Mouse (Mus musculus) liver, postnatal 0 days (tissue): Measurements from ENCODE around the gene Poc1b. TPM values are rescaled to one million over a fixed set of nuclear protein-coding genes. Genes with fewer than 3 reads are reported as not detected.

Experiments used
- ATAC-seq: fragments of 200-750 bp; cut with Nextera tagmentation; 2 replicates; pipeline ENCODE4 v1.8.0; 2017; ENCODE audit warnings: mild to moderate bottlenecking, moderate library complexity
- DNase-seq: peaks from one replicate; pipeline ENCODE4 v3.0.0-alpha.2; 2016
- H3K27ac ChIP-seq: fragments of 300-500 bp; sonication (generic); 2 replicates; pipeline ENCODE4 v1.5.1; 2014; ENCODE audit warnings: antibody characterized with exemption, moderate library complexity, mild to moderate bottlenecking, low read depth
- H3K27me3 ChIP-seq: fragments of 300-500 bp; sonication (generic); 2 replicates; pipeline ENCODE4 v1.6.1; 2014; ENCODE audit warnings: low read length, control low read depth, mixed read lengths; ENCODE audit not compliant: insufficient read depth
- H3K36me3 ChIP-seq: fragments of 300-500 bp; sonication (generic); replicated peaks from 2 replicates; pipeline ENCODE4 v1.6.1; 2014; ENCODE audit warnings: mild to moderate bottlenecking, control low read depth, low read length, moderate library complexity, mixed read lengths; ENCODE audit not compliant: insufficient read depth
- H3K4me1 ChIP-seq: fragments of 300-500 bp; sonication (generic); 2 replicates; pipeline ENCODE4 v1.6.1; 2014; ENCODE audit warnings: antibody characterized with exemption, mild to moderate bottlenecking, control low read depth; ENCODE audit not compliant: insufficient read depth
- H3K4me2 ChIP-seq: fragments of 300-500 bp; sonication (generic); 2 replicates; pipeline ENCODE4 v1.6.1; 2014; ENCODE audit warnings: low read depth, mild to moderate bottlenecking, low read length, moderate library complexity, mixed read lengths
- H3K4me3 ChIP-seq: fragments of 300-500 bp; sonication (generic); 2 replicates; pipeline ENCODE4 v1.5.1; 2014; ENCODE audit warnings: low read depth, low read length
- H3K9ac ChIP-seq: fragments of 300-500 bp; sonication (generic); replicated peaks from 2 replicates; pipeline ENCODE4 v1.6.1; 2014; ENCODE audit warnings: mild to moderate bottlenecking, moderate library complexity
- H3K9me3 ChIP-seq: fragments of 300-500 bp; sonication (generic); 2 replicates; pipeline ENCODE4 v1.6.1; 2016; ENCODE audit warnings: mild to moderate bottlenecking, control low read depth, low read length, mixed read lengths
- CTCF ChIP-seq: sonication (generic); IDR thresholded peaks from 2 replicates; pipeline ENCODE4 v1.5.1; 2016; ENCODE audit warnings: antibody characterized with exemption, low read depth
- EP300 ChIP-seq: IDR thresholded peaks from 2 replicates; pipeline ENCODE4 v1.6.1; 2016; ENCODE audit warnings: antibody characterized with exemption, low read depth, mild to moderate bottlenecking
- WGBS: fragments of 180-500 bp; shearing (Covaris S2); extraction: QIAGEN DNeasy Blood & Tissue Kit; methylation state at CpG from one replicate; pipeline ENCODE4 v1.1.7; 2014; ENCODE audit not compliant: insufficient replicate concordance; 5-methylcytosine and 5-hydroxymethylcytosine counted together
- polyA plus RNA-seq: library from polyadenylated mRNA; unstranded; fragments of >200 nt; fragmentation: Nextera tagmentation; extraction: Ambion mirVana; gene quantifications from 2 replicates; pipeline ENCODE4 v1.2.1, GENCODE M21; 2015

The Poc1b gene
- polyA plus RNA-seq, 1 experiment from 2014 or later = 3.9 TPM

DNA sequence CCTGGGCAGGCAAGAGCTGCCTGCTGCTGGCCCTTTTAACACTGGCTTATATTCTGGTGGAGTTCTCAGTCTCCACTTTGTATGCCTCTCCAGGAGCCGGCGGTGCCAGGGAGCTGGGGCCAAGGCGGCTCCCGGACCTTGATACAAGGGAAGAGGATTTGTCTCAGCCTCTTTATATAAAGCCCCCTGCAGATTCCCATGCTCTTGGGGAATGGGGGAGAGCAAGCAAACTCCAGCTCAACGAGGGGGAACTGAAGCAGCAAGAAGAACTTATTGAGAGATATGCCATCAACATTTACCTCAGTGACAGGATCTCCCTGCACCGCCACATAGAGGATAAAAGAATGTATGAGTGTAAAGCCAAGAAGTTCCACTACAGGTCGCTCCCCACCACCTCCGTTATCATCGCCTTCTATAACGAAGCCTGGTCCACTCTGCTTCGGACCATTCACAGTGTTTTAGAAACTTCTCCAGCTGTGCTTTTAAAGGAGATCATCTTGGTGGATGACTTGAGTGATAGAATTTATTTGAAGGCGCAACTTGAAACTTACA is 1.7 kb downstream of the Poc1b start:
- DNase-seq = no peak
- Histone ChIP-seq H3K36me3 (peaks cover 2% of the 10 kb centered on the region; the same call in 1 of the 2 replicates), H3K27ac (peak overlapping the region; percentile 85; the same call in 1 of the 2 replicates)

DNA sequence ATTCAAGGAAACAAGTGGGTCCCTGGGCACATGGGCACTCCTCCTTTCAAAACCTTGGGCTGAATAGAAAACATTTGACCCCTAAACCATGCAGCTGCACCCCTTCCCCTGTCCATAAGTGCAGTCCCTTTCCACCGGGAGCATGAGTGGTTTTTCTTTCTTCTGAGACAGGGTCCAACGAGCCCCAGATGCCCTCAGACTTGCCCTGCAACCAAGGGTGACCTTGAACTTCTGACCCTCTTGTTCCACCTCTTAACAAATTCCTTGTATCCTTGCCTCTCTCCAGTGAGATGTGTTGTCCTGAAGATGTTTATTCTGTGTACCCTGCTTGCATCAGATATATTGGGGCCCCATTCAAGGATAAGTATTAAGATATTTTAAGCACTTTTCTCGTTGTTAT is 6.7 kb downstream of the Poc1b start:
- Histone ChIP-seq H3K4me2 (no peak overlapping the region), H3K27me3 (no peaks in the 10 kb centered on the region), H3K9me3 (no peaks in the 10 kb centered on the region), H3K36me3 (peaks cover 2% of the 10 kb centered on the region; the same call in 1 of the 2 replicates), H3K9ac (no peak overlapping the region), H3K27ac (no peak overlapping the region), H3K4me3 (no peak overlapping the region), H3K4me1 (peaks cover 11% of the 10 kb centered on the region)
- TF ChIP-seq CTCF (no peak), EP300 (no peak)
- no peak for ATAC-seq
- WGBS = 62% methylated on average over 3 of the region's 3 CpGs
- DNase-seq = no peak

More for the DNA sequence above, 1.7 kb downstream of the Poc1b start:
- peak overlapping the region; percentile 92 for H3K4me3 ChIP-seq
- H3K4me1 ChIP-seq = peaks cover 11% of the 10 kb centered on the region
- H3K9ac ChIP-seq = peak overlapping the region; percentile 85
- TF ChIP-seq CTCF (0 out of 2 replicates have a peak, but pooled peaks have one; percentile 9), EP300 (no peak)
- no peak for ATAC-seq
- no peaks in the 10 kb centered on the region for H3K27me3 ChIP-seq
- no peaks in the 10 kb centered on the region for H3K9me3 ChIP-seq
- 46% methylated on average over 12 of the region's 12 CpGs for WGBS
- H3K4me2 ChIP-seq = peak overlapping the region; percentile 96

DNA sequence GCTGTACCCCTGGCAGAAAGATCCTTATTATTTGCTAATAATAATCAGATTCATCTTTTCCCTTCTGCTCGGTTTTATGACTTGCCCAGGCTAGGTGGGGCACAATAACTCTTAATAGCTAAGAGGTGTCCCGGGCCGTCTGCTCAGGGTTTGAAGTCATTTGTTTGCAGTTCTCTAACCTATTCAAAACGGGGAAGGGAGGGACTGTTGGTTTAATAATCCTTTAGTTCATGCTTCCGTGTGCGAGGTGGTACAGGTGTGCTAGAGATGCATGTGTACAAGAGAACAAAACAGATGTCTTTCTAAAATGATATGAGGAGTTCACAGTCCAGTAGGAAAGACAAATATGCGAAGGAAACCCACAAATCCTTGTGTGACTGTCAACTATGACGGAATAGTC is 7.5 kb downstream of the Poc1b start:
- DNase-seq = no peak
- no peaks in the 10 kb centered on the region for H3K9me3 ChIP-seq
- no peak overlapping the region for H3K4me2 ChIP-seq
- ATAC-seq = no peak
- no peak overlapping the region for H3K9ac ChIP-seq
- 68% methylated on average over 8 of the region's 8 CpGs for WGBS
- TF ChIP-seq CTCF (no peak), EP300 (no peak)
- H3K27ac ChIP-seq = no peak overlapping the region
- H3K27me3 ChIP-seq = no peaks in the 10 kb centered on the region
- peaks cover 6% of the 10 kb centered on the region; the same call in 1 of the 2 replicates for H3K4me1 ChIP-seq
- H3K36me3 ChIP-seq = peaks cover 2% of the 10 kb centered on the region; the same call in 1 of the 2 replicates
- no peak overlapping the region for H3K4me3 ChIP-seq

DNA sequence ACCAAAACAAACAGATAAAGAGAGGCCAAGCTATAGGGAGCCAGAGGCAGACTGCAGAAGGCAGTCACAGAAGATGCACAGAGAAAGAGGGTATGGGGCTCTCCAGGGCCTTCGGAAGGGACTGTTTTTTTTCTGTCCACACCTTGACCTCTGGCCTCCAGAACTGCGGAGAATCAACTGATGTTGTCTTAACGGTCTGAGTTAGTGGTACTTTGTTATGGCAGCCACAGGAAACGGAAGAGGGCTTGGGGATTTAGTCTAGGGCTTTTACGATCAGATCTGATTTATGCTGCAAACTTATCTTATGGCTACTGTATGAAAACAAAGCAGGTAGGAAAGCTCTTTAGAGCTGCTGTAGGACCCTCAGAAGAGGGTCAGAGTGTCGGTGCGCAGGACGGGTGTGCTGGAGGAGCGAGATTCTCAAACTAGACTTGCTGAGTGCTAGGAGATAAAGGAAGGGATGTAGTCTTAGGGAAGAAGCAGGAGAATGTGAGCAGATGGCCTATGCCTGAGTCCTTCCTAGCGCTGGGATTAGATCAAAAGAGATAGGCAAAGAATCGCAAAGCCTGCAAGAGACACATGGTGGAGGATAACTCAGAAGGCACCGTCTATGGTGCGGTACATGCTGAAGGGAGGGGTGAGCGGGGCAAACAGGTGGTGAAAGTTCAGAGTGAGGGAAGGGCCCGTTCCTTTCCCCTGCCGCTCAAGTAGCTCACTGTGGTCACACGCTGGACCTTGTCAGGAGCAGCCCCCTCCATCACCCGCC is 8.8 kb downstream of the Poc1b start:
- no peak overlapping the region for H3K9ac ChIP-seq
- peaks cover 6% of the 10 kb centered on the region; the same call in 1 of the 2 replicates for H3K4me1 ChIP-seq
- WGBS = 52% methylated on average over 18 of the region's 18 CpGs
- no peak for TF ChIP-seq CTCF
- no peak for TF ChIP-seq EP300
- no peaks in the 10 kb centered on the region for H3K36me3 ChIP-seq
- no peak overlapping the region for H3K4me2 ChIP-seq
- H3K27ac ChIP-seq = no peak overlapping the region
- no peak for ATAC-seq
- no peak overlapping the region for H3K4me3 ChIP-seq
- no peak for DNase-seq
- H3K9me3 ChIP-seq = no peaks in the 10 kb centered on the region
- no peaks in the 10 kb centered on the region for H3K27me3 ChIP-seq

GRCm38 (mm10) chr10:99116237-99116632 is 9.4 kb downstream of the Poc1b start:
- Histone ChIP-seq H3K4me3 (no peak overlapping the region), H3K4me1 (peaks cover 6% of the 10 kb centered on the region; the same call in 1 of the 2 replicates), H3K27me3 (no peaks in the 10 kb centered on the region), H3K36me3 (no peaks in the 10 kb centered on the region), H3K9ac (no peak overlapping the region), H3K27ac (no peak overlapping the region), H3K4me2 (no peak overlapping the region), H3K9me3 (no peaks in the 10 kb centered on the region)
- TF ChIP-seq CTCF (no peak), EP300 (no peak)
- ATAC-seq (no peak), DNase-seq (no peak)
- WGBS = 77% methylated on average over 8 of the region's 8 CpGs

DNA sequence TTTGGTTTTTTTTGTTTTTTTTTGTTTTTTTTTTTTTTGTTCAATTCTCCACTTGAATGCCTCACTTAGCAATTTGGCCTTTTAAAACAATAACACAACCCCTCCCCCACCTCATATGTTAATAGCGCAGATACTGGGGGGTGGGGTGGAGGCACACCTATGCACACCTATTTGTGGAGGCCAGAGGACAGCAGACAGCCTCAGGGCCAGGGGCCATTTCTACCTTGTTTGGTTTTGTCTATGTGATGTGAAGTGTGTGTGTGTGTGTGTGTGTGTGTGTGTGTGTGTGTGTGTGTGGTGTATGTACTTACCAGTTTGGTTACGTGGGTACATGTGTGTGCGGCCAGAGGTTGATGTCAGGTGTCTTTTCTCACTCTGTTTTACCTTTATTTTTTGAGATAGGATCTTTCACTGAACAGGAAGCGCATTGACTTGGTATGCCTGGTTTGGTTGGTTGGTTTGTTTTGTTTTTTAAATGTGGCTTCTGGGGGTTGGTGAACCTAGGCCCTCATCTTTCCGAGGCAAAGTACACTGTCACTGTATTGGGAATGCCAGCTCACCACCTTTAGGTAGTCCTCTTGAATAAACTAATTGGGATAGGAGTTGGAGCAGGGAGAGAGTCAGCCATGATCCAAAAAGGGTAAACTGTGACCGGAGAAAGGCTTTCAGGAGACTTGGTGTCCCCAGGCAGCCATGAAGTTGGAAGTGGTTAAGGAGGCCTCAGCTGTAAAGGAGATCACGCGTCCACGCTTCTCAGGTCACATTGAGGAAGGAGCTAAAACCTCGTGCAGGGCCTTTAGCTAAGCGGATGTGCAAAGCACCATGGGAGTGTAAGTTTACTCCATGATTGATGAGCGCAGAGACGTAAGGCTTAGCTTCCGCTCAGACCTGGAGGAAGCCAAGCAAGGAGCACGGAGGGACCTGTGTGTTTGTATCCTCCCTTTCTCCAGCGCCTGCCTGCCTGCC is 10.1 kb downstream of the Poc1b start:
- ATAC-seq (no peak), DNase-seq (no peak)
- no peak overlapping the region for H3K4me3 ChIP-seq
- no peaks in the 10 kb centered on the region for H3K9me3 ChIP-seq
- H3K4me2 ChIP-seq = no peak overlapping the region
- H3K36me3 ChIP-seq = no peaks in the 10 kb centered on the region
- H3K27me3 ChIP-seq = no peaks in the 10 kb centered on the region
- H3K4me1 ChIP-seq = peaks cover 6% of the 10 kb centered on the region; the same call in 1 of the 2 replicates
- H3K9ac ChIP-seq = no peak overlapping the region
- WGBS = 75% methylated on average over 16 of the region's 16 CpGs
- H3K27ac ChIP-seq = no peak overlapping the region
- TF ChIP-seq CTCF = no peak
- no peak for TF ChIP-seq EP300
